Mouse (Mus musculus) midbrain, embryonic 15.5 days (tissue): ENCODE results near the gene Ehbp1. TPM values are rescaled to one million over a fixed set of nuclear protein-coding genes. Genes with fewer than 3 reads are reported as not detected.

Experiments
- ATAC-seq: fragments of 200-750 bp; cut with Nextera tagmentation; replicated peaks from 2 replicates; pipeline ENCODE4 v1.8.0; 2017; ENCODE audit warnings: moderate TSS enrichment
- H3K27ac ChIP-seq: fragments of 300-500 bp; sonication (generic); 2 replicates; pipeline ENCODE4 v1.5.1; 2015; ENCODE audit warnings: mild to moderate bottlenecking, inconsistent platforms
- H3K27me3 ChIP-seq: fragments of 300-500 bp; sonication (generic); replicated peaks from 2 replicates; pipeline ENCODE4 v1.6.1; 2015; ENCODE audit warnings: inconsistent platforms
- H3K36me3 ChIP-seq: fragments of 300-500 bp; sonication (generic); replicated peaks from 2 replicates; pipeline ENCODE4 v1.6.1; 2015; ENCODE audit warnings: inconsistent platforms
- H3K4me1 ChIP-seq: fragments of 300-500 bp; sonication (generic); 2 replicates; pipeline ENCODE4 v1.6.1; 2015; ENCODE audit warnings: inconsistent platforms
- H3K4me2 ChIP-seq: fragments of 300-500 bp; sonication (generic); 2 replicates; pipeline ENCODE4 v1.6.1; 2015; ENCODE audit warnings: inconsistent platforms, mild to moderate bottlenecking, moderate library complexity
- H3K4me3 ChIP-seq: fragments of 300-500 bp; sonication (generic); 2 replicates; pipeline ENCODE4 v1.5.1; 2015; ENCODE audit warnings: mild to moderate bottlenecking, inconsistent platforms
- H3K9ac ChIP-seq: fragments of 300-500 bp; sonication (generic); 2 replicates; pipeline ENCODE4 v1.6.1; 2015; ENCODE audit warnings: mild to moderate bottlenecking, inconsistent platforms
- H3K9me3 ChIP-seq: fragments of 300-500 bp; sonication (generic); 2 replicates; pipeline ENCODE4 v1.6.1; 2016; ENCODE audit warnings: inconsistent platforms
- WGBS: fragments of 180-500 bp; shearing (Covaris S2); methylation state at CpG from one replicate; pipeline ENCODE4 v1.1.7; 2015; ENCODE audit warnings: mixed read lengths; 5-methylcytosine and 5-hydroxymethylcytosine counted together
- polyA plus RNA-seq: library from polyadenylated mRNA; unstranded; fragments of >200 nt; fragmentation: Nextera tagmentation; extraction: Ambion mirVana; gene quantifications from 2 replicates; pipeline ENCODE4 v1.2.1, GENCODE M21; 2015

The Ehbp1 gene
- polyA plus RNA-seq, 1 experiment from 2014 or later: 26.1 TPM

DNA sequence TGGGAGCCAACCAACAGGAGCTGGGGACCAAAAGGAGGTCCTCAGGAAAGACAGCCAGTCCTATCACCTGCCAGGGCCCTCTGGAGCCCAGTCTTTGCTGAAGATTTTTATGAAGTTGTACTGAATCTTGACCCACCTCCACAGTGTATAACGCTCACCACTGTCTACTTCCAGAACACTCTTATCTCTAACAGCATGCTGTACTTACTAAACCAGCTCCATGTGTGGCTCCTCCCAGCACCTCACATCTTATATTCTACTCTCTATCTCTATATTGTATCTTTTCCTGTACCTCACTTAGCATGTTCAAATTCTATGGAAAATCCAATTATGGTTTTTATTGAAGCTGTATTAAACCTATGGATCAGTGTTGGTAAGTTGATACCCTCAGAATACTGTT is 163.5 kb downstream of the Ehbp1 start:
- H3K36me3 ChIP-seq: no peaks in the 10 kb centered on the region
- H3K9ac ChIP-seq: no peak overlapping the region
- H3K4me1 ChIP-seq: no peaks in the 10 kb centered on the region
- H3K4me2 ChIP-seq: no peak overlapping the region
- no peak overlapping the region for H3K27ac ChIP-seq
- H3K27me3 ChIP-seq: no peaks in the 10 kb centered on the region
- H3K9me3 ChIP-seq: no peaks in the 10 kb centered on the region
- no peak for ATAC-seq
- H3K4me3 ChIP-seq: no peak overlapping the region
- 97% methylated on average over 1 of the region's 1 CpGs for WGBS

DNA sequence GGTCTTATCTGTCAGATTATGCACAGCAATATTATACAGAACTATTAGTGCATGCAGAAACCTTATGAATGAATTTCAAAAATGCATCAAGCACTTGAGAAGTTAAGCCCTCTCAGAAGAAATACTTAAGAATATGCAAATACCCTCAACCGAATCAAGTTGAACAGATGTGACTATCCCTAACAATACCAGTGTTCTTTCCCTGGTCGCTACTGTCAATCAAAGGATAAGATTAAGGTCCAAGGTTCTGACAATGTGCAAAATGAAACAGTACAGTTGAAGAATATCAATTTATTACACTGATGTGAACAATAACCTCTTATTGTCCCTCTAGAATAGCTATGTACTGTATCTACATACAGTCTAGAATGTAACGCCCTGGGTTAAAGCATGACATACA is 167.8 kb downstream of the Ehbp1 start:
- 33% methylated on average over 3 of the region's 3 CpGs for WGBS

DNA sequence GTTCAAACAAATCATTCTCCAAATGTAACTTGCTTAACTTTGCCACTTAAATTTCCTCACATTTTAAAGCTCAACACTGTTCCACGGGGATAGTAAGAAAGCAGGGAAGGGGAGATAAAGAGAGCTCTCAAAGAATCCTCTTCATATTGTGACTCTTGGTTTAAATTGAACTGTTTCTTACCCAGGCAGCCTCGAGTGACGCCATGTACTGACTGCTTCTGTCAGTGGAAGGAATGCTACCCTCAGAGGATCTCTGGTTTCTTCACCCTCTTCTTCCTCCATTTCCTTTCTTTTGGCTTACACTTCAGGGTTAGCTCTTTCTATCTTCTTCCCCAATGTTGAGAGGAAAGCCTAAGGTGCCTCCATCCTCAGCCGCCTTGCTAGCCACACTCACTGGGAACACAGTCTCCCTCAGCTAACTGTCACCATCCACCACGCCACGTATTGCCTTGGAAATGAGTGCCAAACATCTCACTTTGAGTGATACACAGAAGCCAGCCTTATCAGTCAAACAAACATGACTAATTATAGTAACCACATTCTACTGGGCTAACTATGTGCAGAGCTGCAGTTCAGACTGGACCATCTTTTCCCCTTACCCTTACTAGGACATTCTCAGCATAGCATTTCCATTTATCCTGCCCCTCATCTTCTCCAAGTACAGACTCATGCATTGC is 171.0 kb downstream of the Ehbp1 start:
- no peak overlapping the region for H3K4me3 ChIP-seq
- H3K4me1 ChIP-seq: no peaks in the 10 kb centered on the region
- WGBS: 92% methylated on average over 6 of the region's 6 CpGs
- H3K36me3 ChIP-seq: 0 out of 2 replicates have a peak, but pooled peaks cover 14% of the 10 kb centered on the region
- H3K9me3 ChIP-seq: no peaks in the 10 kb centered on the region
- H3K27ac ChIP-seq: no peak overlapping the region
- no peaks in the 10 kb centered on the region for H3K27me3 ChIP-seq
- ATAC-seq: no peak
- no peak overlapping the region for H3K4me2 ChIP-seq
- no peak overlapping the region for H3K9ac ChIP-seq

More for the DNA sequence above, 167.8 kb downstream of the Ehbp1 start:
- H3K4me1 ChIP-seq: no peaks in the 10 kb centered on the region
- H3K27ac ChIP-seq: no peak overlapping the region
- no peaks in the 10 kb centered on the region for H3K27me3 ChIP-seq
- H3K36me3 ChIP-seq: 0 out of 2 replicates have a peak, but pooled peaks cover 7% of the 10 kb centered on the region
- H3K9me3 ChIP-seq: no peaks in the 10 kb centered on the region
- H3K9ac ChIP-seq: no peak overlapping the region
- H3K4me3 ChIP-seq: no peak overlapping the region
- H3K4me2 ChIP-seq: no peak overlapping the region
- peak; percentile 63 for ATAC-seq

DNA sequence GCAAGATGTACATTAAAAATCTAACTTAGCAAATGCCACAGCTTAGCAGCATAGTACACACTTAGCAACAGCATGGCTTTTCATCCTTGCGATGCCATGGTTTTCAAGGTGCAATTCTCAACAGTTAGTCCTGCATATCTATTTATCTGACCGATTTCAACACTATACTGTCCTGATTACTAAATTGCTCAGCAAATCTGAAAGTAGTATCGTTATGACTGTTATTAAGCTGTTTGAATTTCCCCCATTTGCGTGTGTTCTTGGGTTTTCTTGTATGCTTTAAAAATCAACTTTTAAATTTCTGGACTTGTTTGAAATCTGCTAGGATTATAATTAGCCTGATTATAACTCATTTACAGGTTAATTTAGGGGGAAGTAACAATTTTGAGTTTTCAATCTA is 184.2 kb downstream of the Ehbp1 start:
- H3K27me3 ChIP-seq: no peaks in the 10 kb centered on the region
- no peaks in the 10 kb centered on the region for H3K4me1 ChIP-seq
- WGBS: 92% methylated on average over 4 of the region's 4 CpGs
- H3K9ac ChIP-seq: no peak overlapping the region
- no peaks in the 10 kb centered on the region for H3K9me3 ChIP-seq
- ATAC-seq: no peak
- H3K4me2 ChIP-seq: no peak overlapping the region
- no peak overlapping the region for H3K27ac ChIP-seq
- H3K36me3 ChIP-seq: no peaks in the 10 kb centered on the region
- no peak overlapping the region for H3K4me3 ChIP-seq

DNA sequence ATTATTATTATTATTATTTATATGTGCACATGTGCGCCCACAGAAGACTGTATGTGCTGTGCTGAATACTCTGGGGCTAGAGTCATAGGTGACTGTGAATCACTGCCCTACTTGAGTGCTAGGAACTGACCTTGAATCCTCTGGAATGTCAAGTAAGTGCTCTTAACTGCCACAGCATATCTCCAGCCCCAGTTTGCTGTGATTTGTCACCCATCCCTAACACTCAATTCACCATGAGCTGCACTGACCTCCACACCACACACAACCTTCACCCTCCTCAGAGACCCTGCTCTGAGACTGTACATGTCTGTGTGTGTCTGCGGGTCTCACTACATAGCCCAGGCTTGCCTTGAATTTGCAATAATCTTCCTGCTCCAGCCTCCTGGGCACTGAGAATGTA is 185.9 kb downstream of the Ehbp1 start:
- H3K36me3 ChIP-seq: no peaks in the 10 kb centered on the region
- no peaks in the 10 kb centered on the region for H3K9me3 ChIP-seq
- H3K4me1 ChIP-seq: no peaks in the 10 kb centered on the region
- H3K9ac ChIP-seq: no peak overlapping the region
- H3K4me2 ChIP-seq: no peak overlapping the region
- no peak for ATAC-seq
- H3K27me3 ChIP-seq: no peaks in the 10 kb centered on the region
- 94% methylated on average over 2 of the region's 2 CpGs for WGBS
- H3K4me3 ChIP-seq: no peak overlapping the region
- H3K27ac ChIP-seq: no peak overlapping the region

DNA sequence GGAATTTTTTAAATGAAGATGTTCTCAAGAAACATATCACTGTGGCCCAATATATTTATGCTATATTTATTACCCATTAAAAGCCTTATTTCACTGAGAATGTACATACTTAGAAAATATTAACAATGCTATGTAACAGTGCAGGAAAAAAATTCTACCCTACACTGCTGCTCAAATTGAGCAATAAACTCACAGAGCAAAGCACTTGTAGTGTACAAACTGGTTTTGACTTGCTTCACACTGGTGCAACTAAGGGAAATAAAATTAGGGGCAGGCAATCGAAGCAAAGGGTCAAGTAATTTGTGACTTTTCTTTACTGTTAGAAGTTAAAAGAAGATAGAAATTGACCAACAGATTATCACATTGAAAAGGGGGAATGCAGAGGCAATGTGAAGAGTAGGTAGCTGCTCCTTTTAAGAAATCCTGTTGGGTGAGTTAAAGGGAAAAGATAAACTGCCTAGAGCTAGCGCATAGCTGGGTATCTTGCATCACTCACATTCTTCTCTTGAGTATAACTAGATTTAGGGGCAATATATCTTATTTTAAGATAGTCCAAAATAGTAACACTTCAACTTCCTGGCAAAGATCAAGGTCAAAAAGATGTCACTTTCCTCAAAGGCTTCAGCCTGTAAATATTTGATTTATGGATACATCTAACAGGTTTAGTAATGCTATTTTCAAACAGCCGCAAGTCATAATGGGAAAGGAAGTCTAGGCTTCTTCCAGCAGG is 186.6 kb downstream of the Ehbp1 start:
- no peak overlapping the region for H3K4me2 ChIP-seq
- no peak overlapping the region for H3K4me3 ChIP-seq
- no peaks in the 10 kb centered on the region for H3K27me3 ChIP-seq
- no peak for ATAC-seq
- WGBS: 88% methylated on average over 3 of the region's 3 CpGs
- no peaks in the 10 kb centered on the region for H3K9me3 ChIP-seq
- H3K36me3 ChIP-seq: no peaks in the 10 kb centered on the region
- no peak overlapping the region for H3K27ac ChIP-seq
- no peaks in the 10 kb centered on the region for H3K4me1 ChIP-seq
- no peak overlapping the region for H3K9ac ChIP-seq

DNA sequence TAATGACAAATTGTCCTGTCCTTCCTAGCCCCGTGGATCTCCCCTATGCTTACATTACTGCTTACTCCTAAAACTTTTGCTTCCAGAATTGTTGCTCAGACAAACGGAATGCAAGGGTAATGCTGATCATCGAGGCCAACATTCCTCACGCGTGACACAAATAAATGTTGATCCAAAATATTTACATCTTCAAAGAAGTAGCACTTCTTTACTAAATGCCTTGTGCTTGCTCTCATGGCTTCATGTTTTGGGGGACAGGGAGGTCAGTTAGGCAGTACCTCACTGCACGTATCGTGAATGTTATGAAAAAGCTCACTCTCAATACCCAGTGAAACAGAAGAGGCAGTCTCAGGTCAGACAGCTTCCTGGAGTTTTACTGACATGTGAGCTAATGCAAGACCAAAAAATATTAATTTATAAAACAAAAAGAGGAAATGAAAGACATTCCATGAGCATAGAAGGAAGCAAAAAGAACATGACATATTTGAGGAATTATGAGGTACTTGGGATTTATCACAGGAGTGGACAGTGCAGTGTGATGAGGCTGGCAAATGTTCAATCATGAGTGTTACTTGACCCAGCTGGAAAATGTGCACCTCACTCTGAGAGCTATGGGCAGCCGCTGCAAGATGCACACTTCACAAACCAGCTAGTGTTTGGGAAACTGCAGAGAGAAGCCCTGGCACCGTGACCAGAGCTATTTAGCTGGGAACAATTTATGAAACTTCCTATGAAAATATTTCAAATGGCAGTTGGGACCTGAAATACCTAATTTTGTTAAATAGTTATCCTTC is 187.4 kb downstream of the Ehbp1 start:
- Histone ChIP-seq H3K9ac (no peak overlapping the region), H3K4me2 (no peak overlapping the region), H3K27ac (no peak overlapping the region), H3K9me3 (no peaks in the 10 kb centered on the region), H3K4me3 (no peak overlapping the region), H3K36me3 (no peaks in the 10 kb centered on the region), H3K27me3 (no peaks in the 10 kb centered on the region), H3K4me1 (no peaks in the 10 kb centered on the region)
- 88% methylated on average over 9 of the region's 9 CpGs for WGBS
- no peak for ATAC-seq

DNA sequence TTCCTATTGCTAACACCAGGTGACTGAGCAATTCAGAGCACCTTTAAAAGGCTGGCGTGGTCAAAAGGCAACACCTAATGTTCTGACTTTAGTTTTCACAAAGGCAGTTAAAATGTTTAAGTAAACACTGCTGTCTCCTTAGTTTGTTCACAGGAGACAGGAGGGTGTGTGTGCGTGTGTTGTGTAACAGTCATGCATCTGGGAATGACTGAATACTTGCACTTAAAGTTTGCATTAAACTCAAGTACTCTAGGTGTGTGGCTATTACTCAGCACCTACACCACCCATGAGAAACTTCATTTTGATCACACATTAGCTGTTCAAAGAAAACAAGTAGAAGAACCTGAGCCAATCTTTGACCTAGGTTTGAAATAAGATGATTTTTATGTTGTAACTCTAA is 201.4 kb downstream of the Ehbp1 start:
- ATAC-seq: no peak
- 0 out of 2 replicates have a peak, but pooled peaks cover 3% of the 10 kb centered on the region for H3K36me3 ChIP-seq
- no peaks in the 10 kb centered on the region for H3K27me3 ChIP-seq
- H3K4me3 ChIP-seq: no peak overlapping the region
- H3K9me3 ChIP-seq: no peaks in the 10 kb centered on the region
- no peak overlapping the region for H3K4me2 ChIP-seq
- no peaks in the 10 kb centered on the region for H3K4me1 ChIP-seq
- no peak overlapping the region for H3K27ac ChIP-seq
- 89% methylated on average over 2 of the region's 2 CpGs for WGBS
- H3K9ac ChIP-seq: no peak overlapping the region

DNA sequence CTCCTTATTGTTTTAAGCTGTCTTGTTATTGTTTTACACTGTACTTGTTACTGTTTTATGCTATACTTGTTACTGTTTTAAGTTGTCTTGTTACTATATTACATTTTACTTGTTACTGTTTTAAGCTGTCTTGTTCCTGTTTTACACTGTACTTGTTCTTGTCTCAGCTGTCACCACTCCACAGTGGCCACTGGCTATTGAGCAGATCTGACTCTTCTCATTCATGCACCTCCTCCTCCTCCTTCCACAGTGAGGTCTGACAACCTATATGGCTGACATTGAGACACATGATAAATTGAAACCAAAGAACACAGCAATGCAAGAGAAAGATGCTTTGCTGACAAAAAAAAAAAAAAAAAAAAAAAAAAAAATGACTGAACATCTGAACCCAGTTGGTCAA is 203.6 kb downstream of the Ehbp1 start:
- no peak for ATAC-seq
- Histone ChIP-seq H3K27ac (no peak overlapping the region), H3K27me3 (no peaks in the 10 kb centered on the region), H3K4me1 (no peaks in the 10 kb centered on the region), H3K9me3 (no peaks in the 10 kb centered on the region), H3K9ac (no peak overlapping the region), H3K36me3 (0 out of 2 replicates have a peak, but pooled peaks cover 3% of the 10 kb centered on the region), H3K4me2 (no peak overlapping the region), H3K4me3 (no peak overlapping the region)

DNA sequence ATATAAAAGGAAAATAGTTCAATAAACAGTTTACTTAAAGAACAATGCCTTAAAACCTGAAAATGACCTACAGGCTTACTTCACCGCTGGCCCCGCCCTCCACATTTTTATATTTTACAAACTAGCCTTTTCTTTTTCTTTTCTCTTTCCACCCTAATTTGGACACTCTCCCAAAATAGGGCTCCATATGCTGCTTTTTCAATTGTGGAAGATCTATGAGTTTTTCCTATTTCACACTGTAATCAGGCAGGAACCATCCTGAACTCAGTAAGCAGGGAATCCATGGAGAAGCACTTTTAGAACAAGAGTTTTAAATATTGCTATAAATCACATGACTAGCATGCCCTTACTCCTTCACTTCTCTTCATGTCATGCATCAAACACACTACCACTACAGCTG is 216.9 kb downstream of the Ehbp1 start:
- WGBS: 99% methylated on average over 2 of the region's 2 CpGs

DNA sequence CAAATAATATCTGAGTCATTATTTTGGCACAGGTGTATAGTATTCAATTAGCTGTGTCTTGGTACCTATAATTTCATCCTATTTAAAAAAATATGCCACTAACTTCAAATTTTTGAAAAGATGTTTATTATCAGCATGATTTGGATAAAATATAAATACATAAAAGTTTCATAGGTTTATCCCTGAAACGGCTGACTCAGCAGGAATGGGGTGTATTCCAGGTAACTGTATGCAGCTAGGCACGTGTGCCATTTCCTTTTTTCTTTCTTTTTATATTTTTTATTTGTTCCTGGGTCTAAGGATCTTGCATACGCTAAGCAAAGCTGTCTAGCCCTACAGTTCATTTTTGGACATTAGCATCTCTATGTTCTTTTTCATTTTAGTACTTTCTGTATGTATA is 223.2 kb downstream of the Ehbp1 start:
- Histone ChIP-seq H3K4me2 (no peak overlapping the region), H3K9me3 (no peaks in the 10 kb centered on the region), H3K36me3 (no peaks in the 10 kb centered on the region), H3K27ac (no peak overlapping the region), H3K27me3 (no peaks in the 10 kb centered on the region), H3K4me3 (no peak overlapping the region), H3K9ac (no peak overlapping the region), H3K4me1 (no peaks in the 10 kb centered on the region)
- WGBS: 88% methylated on average over 3 of the region's 3 CpGs
- no peak for ATAC-seq

More for the DNA sequence above, 216.9 kb downstream of the Ehbp1 start:
- no peaks in the 10 kb centered on the region for H3K36me3 ChIP-seq
- H3K4me3 ChIP-seq: no peak overlapping the region
- H3K9me3 ChIP-seq: no peaks in the 10 kb centered on the region
- H3K9ac ChIP-seq: no peak overlapping the region
- H3K27ac ChIP-seq: no peak overlapping the region
- H3K4me2 ChIP-seq: no peak overlapping the region
- no peak for ATAC-seq
- H3K27me3 ChIP-seq: no peaks in the 10 kb centered on the region
- H3K4me1 ChIP-seq: no peaks in the 10 kb centered on the region

DNA sequence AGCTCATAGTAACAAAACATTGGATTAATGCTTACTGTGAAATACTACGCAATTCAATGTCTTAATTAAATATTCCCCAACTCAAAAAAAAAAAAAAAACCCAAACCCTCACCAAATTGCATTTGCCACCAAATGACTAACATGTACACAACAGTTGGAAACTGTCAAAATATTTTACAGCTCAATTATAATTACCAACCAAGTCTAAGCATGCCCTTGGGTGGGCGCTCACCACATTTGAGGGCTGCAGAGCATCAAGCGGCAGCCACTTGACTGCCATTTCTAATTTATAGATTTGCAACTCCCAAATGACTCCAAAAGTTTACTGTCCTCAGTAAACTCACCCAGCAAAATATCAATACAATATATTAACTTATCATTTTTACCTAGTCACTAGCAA is 229.9 kb downstream of the Ehbp1 start:
- no peak overlapping the region for H3K27ac ChIP-seq
- H3K27me3 ChIP-seq: no peaks in the 10 kb centered on the region
- H3K36me3 ChIP-seq: no peaks in the 10 kb centered on the region
- no peak overlapping the region for H3K4me2 ChIP-seq
- H3K9me3 ChIP-seq: no peaks in the 10 kb centered on the region
- WGBS: 97% methylated on average over 3 of the region's 3 CpGs
- H3K9ac ChIP-seq: no peak overlapping the region
- H3K4me1 ChIP-seq: no peaks in the 10 kb centered on the region
- no peak for ATAC-seq
- H3K4me3 ChIP-seq: no peak overlapping the region
